Mouse (Mus musculus) midbrain, embryonic 15.5 days (tissue): ENCODE measurements around the gene Tmbim4. TPM values are rescaled to one million over a fixed set of nuclear protein-coding genes. Genes with fewer than 3 reads are reported as not detected.
"Not testable (repeated sequence)": the region's sequence is repeated elsewhere in the genome, so short reads cannot be mapped to it uniquely, and the experiment has no call there.

Experiments
- ATAC-seq: fragments of 200-750 bp; cut with Nextera tagmentation; replicated peaks from 2 replicates; pipeline ENCODE4 v1.8.0; 2017; ENCODE audit warnings: moderate TSS enrichment
- H3K27ac ChIP-seq: fragments of 300-500 bp; sonication (generic); 2 replicates; pipeline ENCODE4 v1.5.1; 2015; ENCODE audit warnings: mild to moderate bottlenecking, inconsistent platforms
- H3K27me3 ChIP-seq: fragments of 300-500 bp; sonication (generic); replicated peaks from 2 replicates; pipeline ENCODE4 v1.6.1; 2015; ENCODE audit warnings: inconsistent platforms
- H3K36me3 ChIP-seq: fragments of 300-500 bp; sonication (generic); replicated peaks from 2 replicates; pipeline ENCODE4 v1.6.1; 2015; ENCODE audit warnings: inconsistent platforms
- H3K4me1 ChIP-seq: fragments of 300-500 bp; sonication (generic); 2 replicates; pipeline ENCODE4 v1.6.1; 2015; ENCODE audit warnings: inconsistent platforms
- H3K4me2 ChIP-seq: fragments of 300-500 bp; sonication (generic); 2 replicates; pipeline ENCODE4 v1.6.1; 2015; ENCODE audit warnings: inconsistent platforms, mild to moderate bottlenecking, moderate library complexity
- H3K4me3 ChIP-seq: fragments of 300-500 bp; sonication (generic); 2 replicates; pipeline ENCODE4 v1.5.1; 2015; ENCODE audit warnings: mild to moderate bottlenecking, inconsistent platforms
- H3K9ac ChIP-seq: fragments of 300-500 bp; sonication (generic); 2 replicates; pipeline ENCODE4 v1.6.1; 2015; ENCODE audit warnings: mild to moderate bottlenecking, inconsistent platforms
- H3K9me3 ChIP-seq: fragments of 300-500 bp; sonication (generic); 2 replicates; pipeline ENCODE4 v1.6.1; 2016; ENCODE audit warnings: inconsistent platforms
- WGBS: fragments of 180-500 bp; shearing (Covaris S2); methylation state at CpG from one replicate; pipeline ENCODE4 v1.1.7; 2015; ENCODE audit warnings: mixed read lengths; 5-methylcytosine and 5-hydroxymethylcytosine counted together
- polyA plus RNA-seq: library from polyadenylated mRNA; unstranded; fragments of >200 nt; fragmentation: Nextera tagmentation; extraction: Ambion mirVana; gene quantifications from 2 replicates; pipeline ENCODE4 v1.2.1, GENCODE M21; 2015

Tmbim4 gene
- polyA plus RNA-seq, 1 experiment from 2014 or later, result 90.2 TPM

DNA sequence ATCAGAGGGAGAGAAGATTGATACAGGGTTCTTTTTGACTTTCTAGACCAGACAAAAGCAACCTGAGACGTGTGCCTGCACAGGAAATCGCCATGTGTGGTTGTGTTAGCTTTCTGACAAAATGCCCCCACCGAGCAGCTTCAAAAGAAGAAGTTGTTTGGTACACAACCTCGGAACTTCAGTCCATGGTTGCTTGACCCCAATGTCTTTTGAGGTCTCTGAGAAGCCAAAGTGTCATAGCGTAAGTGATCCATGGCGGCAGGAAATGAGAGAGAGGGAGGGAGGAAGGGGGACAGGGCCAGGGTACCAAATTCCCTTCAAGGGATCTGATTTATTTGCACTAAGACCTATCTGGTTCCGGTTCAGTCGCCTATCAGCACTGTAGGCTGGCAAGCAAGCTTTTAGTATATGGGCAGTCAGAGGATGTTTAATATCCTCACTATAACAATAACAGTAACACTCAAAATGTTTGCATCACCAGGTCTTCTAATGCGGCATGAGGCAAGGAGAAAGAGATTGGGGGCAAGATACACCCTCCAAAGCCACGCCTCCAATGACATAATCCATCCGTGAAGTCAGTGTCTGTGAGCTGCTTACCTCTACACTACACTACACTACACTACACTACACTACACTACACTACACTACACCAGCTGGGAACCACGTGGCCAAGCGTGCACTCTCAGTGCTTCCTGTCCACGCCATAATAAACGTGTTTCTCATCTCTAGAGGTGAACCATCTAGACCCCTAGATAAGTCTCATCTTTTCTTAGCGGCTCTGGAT lies 1.3 kb downstream of the Tmbim4 start:
- Histone ChIP-seq H3K4me3 (no peak overlapping the region), H3K27ac (no peak overlapping the region), H3K9ac (no peak overlapping the region), H3K4me1 (peaks cover 9% of the 10 kb centered on the region), H3K27me3 (0 out of 2 replicates have a peak, but pooled peaks cover 10% of the 10 kb centered on the region), H3K4me2 (no peak overlapping the region), H3K9me3 (no peaks in the 10 kb centered on the region), H3K36me3 (no peaks in the 10 kb centered on the region)
- WGBS, result 77% methylated on average over 16 of the region's 16 CpGs
- ATAC-seq, result 0 out of 2 replicates have a peak, but pooled peaks have one; percentile 30

DNA sequence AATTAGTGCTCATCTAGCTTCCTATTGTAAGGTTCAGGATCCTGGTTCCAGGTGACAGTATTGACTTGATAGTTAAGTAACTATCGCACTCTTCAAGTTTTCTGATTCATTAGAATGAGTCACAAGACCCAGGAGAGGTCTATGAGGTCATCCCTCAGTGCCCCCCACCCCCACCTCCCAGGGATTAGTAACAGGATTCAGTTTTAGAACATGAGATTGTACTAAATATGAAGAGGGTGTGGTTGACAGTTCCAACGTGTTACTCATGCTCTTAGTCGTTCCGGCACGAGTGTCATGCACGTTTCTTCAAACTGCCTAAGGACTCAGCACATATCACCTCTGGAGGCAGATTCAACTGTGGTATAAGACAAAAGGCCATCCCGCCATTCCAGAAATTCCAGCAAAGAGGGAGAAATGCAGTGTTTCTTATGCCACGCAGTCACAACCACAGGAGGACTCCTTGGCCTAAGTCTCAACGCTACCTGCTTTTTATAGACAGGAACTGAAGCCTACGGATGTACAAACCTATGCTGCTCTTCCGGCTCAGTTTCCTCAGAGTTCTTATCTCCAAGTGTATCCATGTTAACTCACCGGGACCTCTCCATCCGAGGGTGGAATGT lies 3.3 kb downstream of the Tmbim4 start:
- Histone ChIP-seq H3K4me2 (no peak overlapping the region), H3K36me3 (no peaks in the 10 kb centered on the region), H3K27me3 (0 out of 2 replicates have a peak, but pooled peaks cover 10% of the 10 kb centered on the region), H3K9me3 (no peaks in the 10 kb centered on the region), H3K9ac (no peak overlapping the region), H3K4me3 (no peak overlapping the region), H3K27ac (no peak overlapping the region), H3K4me1 (peaks cover 15% of the 10 kb centered on the region)
- WGBS, result 86% methylated on average over 13 of the region's 13 CpGs
- ATAC-seq, result no peak

DNA sequence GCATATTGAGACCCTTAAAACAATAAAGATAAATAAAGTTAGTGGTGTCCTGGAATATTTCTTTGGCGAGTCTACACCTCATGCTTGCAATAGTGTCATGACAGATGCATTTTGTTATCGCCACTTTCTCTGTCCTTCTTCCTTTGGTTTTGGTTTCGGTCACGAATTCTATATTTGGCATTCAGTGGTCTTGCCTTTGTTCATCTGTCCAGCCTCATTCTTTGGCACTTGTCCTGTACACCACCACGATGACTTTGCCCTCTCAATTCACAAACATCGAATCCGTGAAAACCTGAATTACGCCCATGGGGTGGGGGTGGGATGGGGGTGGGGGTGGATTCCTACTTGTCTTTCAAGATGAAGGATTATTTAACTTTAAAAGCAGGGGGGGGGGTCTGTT lies 6.6 kb downstream of the Tmbim4 start:
- Histone ChIP-seq H3K9ac (no peak overlapping the region), H3K4me3 (no peak overlapping the region), H3K4me1 (peaks cover 11% of the 10 kb centered on the region), H3K9me3 (no peaks in the 10 kb centered on the region), H3K36me3 (no peaks in the 10 kb centered on the region), H3K27me3 (no peaks in the 10 kb centered on the region), H3K4me2 (no peak overlapping the region), H3K27ac (no peak overlapping the region)
- no peak for ATAC-seq
- 87% methylated on average over 8 of the region's 8 CpGs for WGBS

DNA sequence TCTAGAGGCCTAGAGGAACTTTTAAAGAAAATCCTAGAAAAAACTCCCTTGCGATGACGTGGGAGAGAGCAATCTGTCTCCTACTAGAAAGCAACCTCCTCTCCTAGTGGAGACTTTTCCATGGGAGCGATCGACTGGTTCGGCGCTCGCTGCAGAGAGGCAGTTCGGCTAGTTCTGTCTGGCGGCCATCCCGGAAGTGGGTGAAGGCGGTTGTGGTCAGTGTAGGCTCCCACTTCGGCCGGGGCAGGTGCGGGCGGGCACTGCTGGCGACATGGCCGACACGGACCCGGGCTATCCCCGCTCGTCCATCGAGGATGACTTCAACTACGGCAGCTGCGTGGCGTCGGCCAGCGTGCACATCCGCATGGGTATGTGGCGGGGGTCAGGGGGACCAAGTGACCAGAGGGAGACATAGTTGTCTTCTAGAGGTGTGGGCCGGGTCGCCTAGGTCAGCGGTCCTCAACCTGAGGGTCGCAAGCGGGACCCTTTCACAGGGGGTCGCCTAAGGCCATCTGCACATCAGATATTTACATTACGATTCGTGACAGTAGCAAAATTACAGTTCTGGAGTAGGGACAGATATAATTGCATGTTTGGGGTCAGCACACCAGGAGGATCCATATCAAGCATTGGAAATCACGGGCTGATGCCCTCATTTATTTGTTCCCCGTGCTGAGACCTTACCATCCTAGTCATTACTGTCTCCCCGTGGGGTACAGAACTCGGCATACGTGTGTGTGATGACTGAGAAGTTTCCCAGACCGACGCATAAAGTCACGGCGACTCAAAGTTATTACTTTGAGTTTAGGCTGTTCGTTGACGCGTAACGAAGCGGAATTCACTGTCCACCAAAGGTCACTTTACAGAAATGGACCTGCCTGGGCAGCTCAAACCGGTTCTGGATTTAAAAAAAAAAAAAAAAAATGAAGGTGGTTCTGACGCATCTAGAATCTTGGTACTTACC lies 7.5 kb downstream of the Tmbim4 start:
- 4% methylated on average over 53 of the region's 53 CpGs for WGBS
- H3K9me3 ChIP-seq, result no peaks in the 10 kb centered on the region

DNA sequence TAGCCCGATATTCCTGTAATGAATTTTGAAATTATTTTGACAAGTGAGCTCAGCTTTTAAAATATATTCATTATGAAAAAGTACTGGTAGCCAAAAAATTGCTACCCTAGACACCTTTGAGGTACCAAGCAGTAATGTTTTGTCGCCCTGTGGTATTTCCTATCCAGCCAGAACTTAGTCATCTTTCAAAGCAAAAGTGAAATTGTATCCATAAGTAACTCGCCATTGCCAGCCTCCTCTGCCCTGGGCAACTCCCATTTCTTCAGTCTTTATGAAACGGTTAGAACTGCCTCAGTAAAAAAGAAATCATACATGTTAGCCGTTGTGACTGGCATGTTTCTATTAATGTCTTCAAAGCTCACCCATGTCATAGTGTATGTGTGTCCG lies 8.1 kb downstream of the Tmbim4 start:
- H3K27ac ChIP-seq, result no peak overlapping the region
- H3K27me3 ChIP-seq, result no peaks in the 10 kb centered on the region
- H3K4me1 ChIP-seq, result peaks cover 11% of the 10 kb centered on the region
- no peak overlapping the region for H3K9ac ChIP-seq
- WGBS, result 78% methylated on average over 6 of the region's 6 CpGs
- H3K36me3 ChIP-seq, result no peaks in the 10 kb centered on the region
- ATAC-seq, result no peak
- no peaks in the 10 kb centered on the region for H3K9me3 ChIP-seq
- H3K4me3 ChIP-seq, result peak overlapping the region; percentile 83
- H3K4me2 ChIP-seq, result peak overlapping the region; percentile 71

More for the DNA sequence above, 7.5 kb downstream of the Tmbim4 start:
- H3K9ac ChIP-seq, result peak overlapping the region; percentile 71
- H3K27me3 ChIP-seq, result no peaks in the 10 kb centered on the region
- H3K27ac ChIP-seq, result peak overlapping the region; percentile 56; the same call in 1 of the 2 replicates
- H3K4me1 ChIP-seq, result peaks cover 11% of the 10 kb centered on the region
- H3K4me3 ChIP-seq, result peak overlapping the region; percentile 83
- ATAC-seq, result peak; percentile 93
- peak overlapping the region; percentile 71 for H3K4me2 ChIP-seq
- no peaks in the 10 kb centered on the region for H3K36me3 ChIP-seq

DNA sequence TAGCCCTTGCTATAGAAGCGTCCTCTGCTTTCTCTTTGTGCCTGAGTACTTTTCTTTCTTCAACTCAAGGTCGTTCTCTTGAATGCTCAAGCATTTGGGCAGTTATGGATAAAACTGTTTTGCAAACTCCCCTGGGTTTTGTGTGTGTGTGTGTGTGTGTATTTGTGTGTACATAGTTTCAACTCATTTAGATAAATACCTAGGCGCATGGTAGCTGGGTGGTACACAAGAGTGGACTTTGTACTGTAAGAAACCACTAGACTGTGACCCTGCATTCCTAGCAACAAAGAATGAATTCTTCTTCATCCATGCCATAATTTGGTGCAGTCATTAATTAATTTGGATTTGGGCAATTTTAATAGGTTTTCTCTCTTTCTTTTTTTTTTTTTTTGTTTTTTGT lies 8.7 kb downstream of the Tmbim4 start:
- Histone ChIP-seq H3K9me3 (no peaks in the 10 kb centered on the region), H3K27me3 (no peaks in the 10 kb centered on the region), H3K4me3 (no peak overlapping the region), H3K9ac (no peak overlapping the region), H3K4me2 (peak overlapping the region; percentile 71; the same call in 1 of the 2 replicates), H3K4me1 (peaks cover 11% of the 10 kb centered on the region), H3K27ac (no peak overlapping the region), H3K36me3 (no peaks in the 10 kb centered on the region)
- 94% methylated on average over 3 of the region's 3 CpGs for WGBS
- no peak for ATAC-seq

DNA sequence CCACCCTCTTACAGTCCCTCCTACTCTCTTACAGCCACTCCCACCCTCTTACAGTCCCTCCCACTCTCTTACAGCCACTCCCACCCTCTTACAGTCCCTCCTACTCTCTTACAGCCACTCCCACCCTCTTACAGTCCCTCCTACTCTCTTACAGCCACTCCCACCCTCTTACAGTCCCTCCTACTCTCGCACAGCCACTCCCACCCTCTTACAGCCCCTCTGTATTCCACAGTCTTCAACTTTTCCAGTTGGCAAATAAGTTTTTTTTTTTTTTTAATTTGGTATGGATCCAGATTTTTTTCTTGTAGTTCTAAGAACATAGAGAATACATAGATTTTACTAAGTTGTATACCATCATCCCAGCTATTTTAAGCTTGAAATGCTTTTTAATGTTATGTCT lies 15.7 kb downstream of the Tmbim4 start:
- H3K4me2 ChIP-seq, H3K4me1 ChIP-seq, H3K27ac ChIP-seq, H3K9ac ChIP-seq, H3K27me3 ChIP-seq, H3K9me3 ChIP-seq, H3K4me3 ChIP-seq, ATAC-seq, H3K36me3 ChIP-seq: not testable (repeated sequence)
- WGBS, result 78% methylated on average over 1 of the region's 1 CpGs

DNA sequence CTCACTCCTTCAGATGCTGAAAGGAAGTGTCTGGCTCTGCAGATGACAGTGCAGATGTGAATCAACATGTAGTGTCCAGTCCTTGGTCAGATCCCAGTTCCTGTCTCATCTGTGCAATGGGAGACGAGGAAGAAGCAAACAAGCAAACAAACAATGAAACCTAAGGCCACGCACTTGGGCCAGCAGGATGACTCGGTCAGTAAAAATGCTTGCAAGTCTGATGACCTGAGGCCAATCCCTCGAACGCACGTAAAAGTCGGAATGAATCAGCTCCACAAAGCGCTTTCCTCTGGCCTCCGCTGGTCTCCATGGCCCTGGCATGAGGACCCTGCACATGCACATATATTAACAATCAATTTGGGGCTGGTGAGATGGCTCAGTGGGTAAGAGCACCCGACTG lies 17.6 kb downstream of the Tmbim4 start:
- no peaks in the 10 kb centered on the region for H3K9me3 ChIP-seq
- no peaks in the 10 kb centered on the region for H3K4me1 ChIP-seq
- H3K4me3 ChIP-seq, result no peak overlapping the region
- no peak overlapping the region for H3K9ac ChIP-seq
- no peaks in the 10 kb centered on the region for H3K27me3 ChIP-seq
- peaks cover 10% of the 10 kb centered on the region; the same call in 1 of the 2 replicates for H3K36me3 ChIP-seq
- no peak overlapping the region for H3K4me2 ChIP-seq
- 91% methylated on average over 10 of the region's 10 CpGs for WGBS
- no peak for ATAC-seq
- H3K27ac ChIP-seq, result no peak overlapping the region

DNA sequence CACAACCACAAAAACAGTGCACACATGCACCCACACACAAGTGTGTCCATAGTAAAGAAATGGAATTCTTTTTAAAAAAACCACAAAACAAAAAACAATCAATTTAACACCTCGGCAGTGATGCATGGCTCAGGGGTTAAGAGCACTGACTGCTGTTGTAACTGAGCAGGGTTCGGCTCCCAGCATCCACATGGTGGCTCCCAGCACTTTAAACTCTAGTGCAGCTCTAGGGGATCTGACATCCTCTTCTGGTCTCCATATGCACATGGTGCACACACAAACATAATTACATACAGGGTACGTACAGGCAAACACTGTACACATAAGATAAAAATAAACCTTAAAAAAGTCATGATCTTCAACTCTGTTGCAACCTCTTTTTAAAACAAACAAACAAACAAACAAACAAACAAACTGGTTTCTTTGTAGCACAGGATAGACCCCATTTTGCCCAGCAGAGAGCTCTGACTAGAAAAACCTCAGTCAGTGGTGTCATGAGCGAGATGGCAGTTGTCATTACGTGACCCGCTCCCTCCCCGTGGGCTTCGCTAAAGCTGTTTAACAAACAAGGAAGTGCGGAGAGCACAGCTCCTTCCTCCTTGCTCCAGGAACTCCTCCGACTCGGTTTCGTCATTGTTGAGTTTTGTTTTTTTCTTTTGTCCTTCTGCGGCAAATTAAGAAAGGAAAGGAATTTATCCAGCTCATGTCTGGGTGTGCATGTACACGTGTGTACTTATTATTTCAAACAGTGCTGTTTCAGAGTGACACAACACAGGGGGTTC lies 18.4 kb downstream of the Tmbim4 start:
- ATAC-seq, result no peak
- 82% methylated on average over 14 of the region's 14 CpGs for WGBS
- H3K4me1 ChIP-seq, result no peaks in the 10 kb centered on the region
- no peak overlapping the region for H3K4me2 ChIP-seq
- peaks cover 10% of the 10 kb centered on the region; the same call in 1 of the 2 replicates for H3K36me3 ChIP-seq
- no peak overlapping the region for H3K9ac ChIP-seq
- no peaks in the 10 kb centered on the region for H3K27me3 ChIP-seq
- no peaks in the 10 kb centered on the region for H3K9me3 ChIP-seq
- H3K27ac ChIP-seq, result no peak overlapping the region
- no peak overlapping the region for H3K4me3 ChIP-seq

DNA sequence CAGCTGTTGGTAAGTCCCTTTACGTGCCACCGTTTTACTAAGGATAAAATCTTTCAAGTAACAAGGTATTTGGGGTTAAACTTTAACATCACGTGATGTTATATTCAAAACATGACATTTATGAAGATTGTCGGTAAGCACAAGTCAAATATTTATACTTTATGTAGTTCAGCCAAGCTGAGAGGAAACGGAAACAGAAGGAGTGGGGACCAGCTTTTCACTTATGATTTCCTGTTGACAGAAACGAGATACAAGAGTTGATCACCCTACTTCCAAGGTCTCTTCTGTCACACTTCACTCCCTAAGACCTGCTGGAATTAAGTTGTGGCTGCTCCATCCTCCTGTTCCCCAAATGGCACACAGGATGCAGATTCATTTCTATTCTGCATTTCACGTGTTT lies 19.4 kb downstream of the Tmbim4 start:
- Histone ChIP-seq H3K27ac (no peak overlapping the region), H3K9ac (no peak overlapping the region), H3K4me2 (no peak overlapping the region), H3K36me3 (peaks cover 7% of the 10 kb centered on the region; the same call in 1 of the 2 replicates), H3K9me3 (no peaks in the 10 kb centered on the region), H3K4me1 (no peaks in the 10 kb centered on the region), H3K4me3 (no peak overlapping the region), H3K27me3 (no peaks in the 10 kb centered on the region)
- no peak for ATAC-seq
- WGBS, result 86% methylated on average over 7 of the region's 7 CpGs

DNA sequence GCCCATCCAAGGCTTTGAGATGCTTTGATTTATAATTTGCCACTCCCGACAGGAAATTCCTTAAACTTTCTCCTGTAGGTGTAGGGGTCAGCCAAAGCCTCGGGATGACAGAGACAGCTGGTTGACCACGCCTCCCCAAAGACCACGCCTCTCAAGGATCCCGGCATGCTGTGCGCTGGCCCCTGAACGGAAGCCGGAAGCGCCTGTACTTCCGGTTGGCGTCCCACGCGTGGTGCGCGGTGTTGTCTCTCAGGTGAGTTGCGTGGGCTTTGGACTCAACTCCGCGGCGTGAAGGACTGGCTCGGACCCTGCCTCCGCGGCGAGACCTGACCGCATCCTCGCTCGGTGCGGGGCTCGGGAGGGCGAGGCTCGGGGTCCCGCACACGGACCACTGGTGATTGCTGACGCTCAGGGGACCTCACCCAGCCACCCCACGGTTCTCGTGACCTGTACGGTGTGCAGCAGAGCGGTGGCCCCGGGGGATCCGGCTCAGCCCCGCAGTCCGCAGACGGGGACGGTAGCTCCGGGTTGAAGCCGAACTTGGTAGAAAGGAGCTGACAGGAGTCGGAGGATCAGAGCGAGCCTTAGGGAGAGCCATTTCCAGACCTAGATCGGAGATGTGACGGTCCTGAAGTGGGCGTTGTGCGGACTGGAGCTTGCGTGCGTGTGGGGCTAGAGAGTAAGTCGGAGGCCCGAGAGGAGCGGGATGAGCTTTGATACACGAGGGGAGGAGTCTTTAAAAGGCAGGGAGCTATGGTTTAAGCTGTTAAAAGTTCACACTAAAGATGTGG lies 25.7 kb downstream of the Tmbim4 start, which contains the start of gene Llph:
Llph (plus strand) TSS at position 200 of the 791 bp plus-strand sequence.
- peak within 1 kb of the TSS; percentile 100 for H3K4me3 ChIP-seq
- peaks cover 19% of the 10 kb centered on the region for H3K4me1 ChIP-seq
- peak within 1 kb of the TSS; percentile 80 for H3K9ac ChIP-seq
- H3K27me3 ChIP-seq, result no peaks in the 10 kb centered on the region
- WGBS, result under 1% methylated on average over 57 of the region's 57 CpGs
- H3K9me3 ChIP-seq, result no peaks in the 10 kb centered on the region
- ATAC-seq, result peak; percentile 96
- H3K36me3 ChIP-seq, result peaks cover 2% of the 10 kb centered on the region; the same call in 1 of the 2 replicates
- H3K27ac ChIP-seq, result peak within 1 kb of the TSS; percentile 61
- peak within 1 kb of the TSS; percentile 89 for H3K4me2 ChIP-seq
